Mouse (Mus musculus) layer of hippocampus, adult 11-12 months (tissue): Measurements from ENCODE around the gene Rhof.
"Not testable (repeated sequence)": the region's sequence is repeated elsewhere in the genome, so short reads cannot be mapped to it uniquely, and the experiment has no call there.

Source experiments
- DNase-seq: peaks from one replicate; pipeline ENCODE4 v3.0.0; 2022; ENCODE audit warnings: low spot score

The Rhof gene

DNA sequence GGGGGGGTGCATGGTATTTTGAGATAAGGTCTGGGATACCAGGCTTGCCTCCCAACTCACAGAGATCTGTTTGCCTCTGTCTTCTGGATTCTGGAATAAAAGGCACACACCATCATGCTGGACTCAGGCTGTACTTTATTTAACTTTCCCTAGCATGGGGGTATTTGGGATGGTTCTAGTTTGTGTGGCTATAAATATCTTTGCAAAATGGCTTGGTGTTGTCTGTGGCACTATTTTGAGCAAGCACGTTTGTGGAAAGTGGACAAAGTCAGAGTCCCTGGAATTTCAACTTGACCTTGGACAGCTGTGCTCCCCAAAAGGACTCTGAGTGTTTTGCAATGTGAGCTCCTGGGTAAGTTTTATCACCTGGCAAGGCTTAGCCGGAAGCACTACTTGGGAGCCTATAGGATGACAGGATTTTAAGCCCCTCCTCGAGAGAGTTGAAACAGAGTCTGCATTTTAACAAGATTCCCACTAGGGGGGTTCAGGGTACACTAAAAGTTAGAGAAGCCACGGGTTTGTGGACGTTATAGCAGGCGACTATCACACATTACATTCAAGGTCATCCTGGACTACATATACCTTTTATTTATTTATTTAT, 65.0 kb downstream of the Rhof start:
- no peak for DNase-seq

DNA sequence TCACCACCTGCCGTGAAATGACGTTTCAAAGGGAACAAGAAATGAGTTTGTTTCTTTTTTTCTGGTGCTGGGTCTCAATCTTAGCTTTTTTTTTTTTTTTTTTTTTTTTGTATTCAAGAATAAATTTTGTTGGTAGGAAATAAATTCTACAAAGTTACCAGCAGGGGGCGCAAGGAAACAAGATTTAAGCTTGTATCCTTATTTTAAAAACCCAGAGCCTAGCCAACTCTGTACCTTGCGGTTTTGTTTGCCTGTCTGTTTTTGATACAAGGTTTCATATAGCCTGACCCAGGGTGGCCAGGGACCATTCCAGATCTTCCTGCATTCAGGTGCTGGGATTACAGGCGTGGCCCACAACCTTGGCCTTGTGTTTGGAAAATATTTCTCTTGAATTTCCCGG, 68.3 kb downstream of the Rhof start:
- DNase-seq, result peak; percentile 51

- no peak for DNase-seq
These were observed 69.4 kb downstream of the Rhof start for GRCm38 (mm10) chr5:123063141-123063540.

DNA sequence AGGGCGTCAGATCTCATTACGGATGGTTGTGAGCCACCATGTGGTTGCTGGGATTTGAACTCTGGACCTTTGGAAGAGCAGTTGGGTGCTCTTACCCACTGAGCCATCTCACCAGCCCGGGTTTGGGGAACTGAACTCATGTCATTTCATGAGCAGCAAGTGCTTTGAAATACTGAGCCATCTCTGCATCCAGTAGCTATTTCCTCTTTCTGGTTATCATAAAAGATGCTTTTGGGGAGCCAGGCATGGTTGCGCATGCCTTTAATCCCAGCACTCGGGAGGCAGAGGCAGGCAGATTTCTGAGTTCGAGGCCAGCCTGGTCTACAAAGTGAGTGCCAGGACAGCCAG, 71.1 kb downstream of the Rhof start:
- DNase-seq, result not testable (repeated sequence)

GRCm38 (mm10) chr5:123060706-123061401, 71.6 kb downstream of the Rhof start:
- no peak for DNase-seq

DNA sequence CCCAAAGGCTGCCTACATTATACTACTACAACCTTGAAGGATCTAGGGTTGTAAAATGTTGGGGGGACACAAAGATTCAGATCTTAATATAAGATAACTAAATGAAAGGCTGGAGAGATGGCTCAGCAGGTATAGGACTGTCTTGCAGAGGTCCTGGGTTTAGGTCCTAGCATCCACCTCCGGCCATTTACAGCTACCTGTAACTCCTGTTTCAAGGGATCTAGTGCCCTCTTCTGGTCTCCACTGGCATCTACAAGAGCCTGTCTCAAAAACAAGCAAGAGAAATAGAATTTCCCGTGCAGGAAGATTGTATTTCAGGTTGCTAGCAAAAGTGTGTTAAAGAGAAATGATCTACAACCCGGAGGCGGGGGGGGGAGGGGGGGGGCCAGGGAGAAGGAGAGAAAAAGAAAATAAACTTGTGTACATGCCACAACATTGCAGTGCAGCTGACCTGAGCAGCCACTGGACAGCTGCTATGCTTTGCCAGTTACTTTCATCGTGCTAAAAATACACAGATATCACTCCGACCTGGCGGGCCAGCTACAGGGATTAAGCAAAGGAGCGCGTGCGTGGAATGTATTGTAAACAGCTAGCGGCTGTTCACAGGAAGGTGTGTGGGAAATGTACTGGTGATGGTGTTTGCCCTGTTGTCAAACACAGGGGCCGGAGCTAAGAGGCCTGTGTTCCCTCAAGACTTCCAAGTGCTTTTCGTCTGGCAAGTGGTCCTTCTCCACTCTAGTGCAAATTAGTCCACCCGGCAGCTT, 72.6 kb downstream of the Rhof start:
- DNase-seq, result peak; percentile 52

- no peak for DNase-seq
These were observed 74.0 kb downstream of the Rhof start for GRCm38 (mm10) chr5:123058251-123059102.

GRCm38 (mm10) chr5:123057366-123058250, 74.9 kb downstream of the Rhof start:
- peak; percentile 99 for DNase-seq
